Mouse (Mus musculus) frontal cortex, adult 2 months (tissue): Measurements from ENCODE around the gene Fopnl. TPM values are rescaled to one million over a fixed set of nuclear protein-coding genes. Genes with fewer than 3 reads are reported as not detected.

Experiments used
- DNase-seq, 2 experiments: peaks; one replicate each; pipeline ENCODE4 v3.0.0; 2022; ENCODE audit warnings: low spot score in 1 of 2; ENCODE audit errors: extremely low spot score in 1 of 2
- polyA plus RNA-seq: library from polyadenylated mRNA; depleted of rRNA; stranded (reverse); fragments of >200 nt; gene quantifications from 2 replicates; pipeline ENCODE4 v1.2.3, GENCODE M21; 2012; rRNA removed

Fopnl gene
- polyA plus RNA-seq = 75.0 and 80.5 TPM in 2 replicates

- peak; percentile 94 to 98 for DNase-seq
Observed at GRCm38 (mm10) chr16:14316884-14317876, at the start of gene Fopnl. Gene Fopnl, minus strand, starts transcription at chr16:14317405.

GRCm38 (mm10) chr16:14366017-14366416, 48.8 kb upstream of the Fopnl start:
- DNase-seq = no peak

- no peak for DNase-seq
Observed at GRCm38 (mm10) chr16:14365457-14365856, 48.3 kb upstream of the Fopnl start.

GRCm38 (mm10) chr16:14364066-14364465, 46.9 kb upstream of the Fopnl start:
- DNase-seq = no peak

- no peak for DNase-seq
Observed at GRCm38 (mm10) chr16:14363496-14363895, 46.3 kb upstream of the Fopnl start.

GRCm38 (mm10) chr16:14362099-14362820, 45.1 kb upstream of the Fopnl start:
- peak in 1 of 2 experiments; percentile 20 for DNase-seq

- peak; percentile 33 to 80 for DNase-seq
Observed at GRCm38 (mm10) chr16:14361362-14362098, 44.3 kb upstream of the Fopnl start, which contains the start of gene Abcc1. Gene Abcc1, plus strand, starts transcription at chr16:14361558.

GRCm38 (mm10) chr16:14360931-14361330, 43.7 kb upstream of the Fopnl start:
- DNase-seq = peak in 1 of 2 experiments; percentile 66

- DNase-seq = no peak
Observed at GRCm38 (mm10) chr16:14358531-14358930, 41.3 kb upstream of the Fopnl start.

- no peak for DNase-seq
Observed at GRCm38 (mm10) chr16:14357859-14358258, 40.7 kb upstream of the Fopnl start.

- no peak for DNase-seq
Observed at GRCm38 (mm10) chr16:14352663-14353062, 35.5 kb upstream of the Fopnl start.

GRCm38 (mm10) chr16:14352234-14352633, 35.0 kb upstream of the Fopnl start:
- DNase-seq = no peak

- DNase-seq = no peak
Observed at GRCm38 (mm10) chr16:14351571-14351970, 34.4 kb upstream of the Fopnl start.

- no peak for DNase-seq
Observed at GRCm38 (mm10) chr16:14344967-14345366, 27.8 kb upstream of the Fopnl start.

GRCm38 (mm10) chr16:14328156-14328555, 11.0 kb upstream of the Fopnl start:
- no peak for DNase-seq

GRCm38 (mm10) chr16:14320494-14320893, 3.3 kb upstream of the Fopnl start:
- peak; percentile 30 to 39 for DNase-seq

- DNase-seq = no peak
Observed at GRCm38 (mm10) chr16:14319681-14320080, 2.5 kb upstream of the Fopnl start.

- DNase-seq = no peak
Observed at GRCm38 (mm10) chr16:14312914-14313313, 4.3 kb downstream of the Fopnl start.

GRCm38 (mm10) chr16:14311371-14311770, 5.8 kb downstream of the Fopnl start:
- DNase-seq = peak in 1 of 2 experiments; percentile 27

- DNase-seq = no peak
Observed at GRCm38 (mm10) chr16:14309833-14310232, 7.4 kb downstream of the Fopnl start.
